Mouse (Mus musculus) ES-E14 (cell line): Measurements from ENCODE around the gene Urgcp.

Experiments
- HCFC1 ChIP-seq: IDR thresholded peaks from 2 replicates; pipeline ENCODE4 v1.6.1; 2012; ENCODE audit warnings: low read length, inconsistent platforms, borderline replicate concordance; ENCODE audit not compliant: insufficient read depth
- MAFK ChIP-seq: IDR thresholded peaks from 2 replicates; pipeline ENCODE4 v1.6.1; 2014; ENCODE audit warnings: mild to moderate bottlenecking, low read depth, low read length, inconsistent platforms; ENCODE audit not compliant: insufficient read depth
- ZNF384 ChIP-seq: IDR thresholded peaks from 2 replicates; pipeline ENCODE4 v1.6.1; 2012; ENCODE audit warnings: low read depth, low read length, inconsistent platforms

DNA sequence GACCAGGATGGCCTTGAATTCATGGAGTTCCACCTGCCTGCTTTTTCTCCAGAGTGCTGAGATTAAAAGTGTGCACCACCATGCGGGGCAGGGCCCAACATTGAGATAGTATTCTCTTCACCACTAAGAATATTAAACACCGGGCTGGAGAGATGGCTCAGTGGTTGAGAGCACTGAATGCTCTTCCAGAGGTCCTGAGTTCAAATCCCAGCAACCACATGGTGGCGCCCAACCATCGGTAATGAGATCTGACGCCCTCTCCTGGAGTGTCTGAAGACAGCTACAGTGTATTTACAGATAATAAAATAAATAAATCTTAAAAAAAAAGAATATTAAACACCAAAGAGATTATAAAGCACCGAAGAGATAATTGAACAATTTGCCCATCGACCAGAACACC lies 20.1 kb downstream of the Urgcp start:
- TF ChIP-seq ZNF384, result no peak
- TF ChIP-seq HCFC1, result no peak
- TF ChIP-seq MAFK, result no peak
